Mouse (Mus musculus): ENCODE measurements around the gene Haghl.

GRCm38 (mm10) chr17:25795609-25796092 lies 10.2 kb upstream of the Haghl start, which contains the start of gene AC134908.4:
- TF ChIP-seq CTCF (IDR thresholded peaks at IDR 0.05; ENCODE audit: low read depth) (no peak), EP300 (IDR thresholded peaks at IDR 0.05; ENCODE audit: low read depth) (no peak)

Measured in liver, embryonic 14.5 days (tissue).